Mouse (Mus musculus) adipocyte (in vitro differentiated cells): ENCODE results near the gene Rbl1.
"Not testable (repeated sequence)": the region's sequence is repeated elsewhere in the genome, so short reads cannot be mapped to it uniquely, and the experiment has no call there.

Experiments
- DNase-seq: peaks from one replicate; pipeline ENCODE4 v3.0.0-alpha.2; 2016; ENCODE audit warnings: low spot score

The Rbl1 gene

DNA sequence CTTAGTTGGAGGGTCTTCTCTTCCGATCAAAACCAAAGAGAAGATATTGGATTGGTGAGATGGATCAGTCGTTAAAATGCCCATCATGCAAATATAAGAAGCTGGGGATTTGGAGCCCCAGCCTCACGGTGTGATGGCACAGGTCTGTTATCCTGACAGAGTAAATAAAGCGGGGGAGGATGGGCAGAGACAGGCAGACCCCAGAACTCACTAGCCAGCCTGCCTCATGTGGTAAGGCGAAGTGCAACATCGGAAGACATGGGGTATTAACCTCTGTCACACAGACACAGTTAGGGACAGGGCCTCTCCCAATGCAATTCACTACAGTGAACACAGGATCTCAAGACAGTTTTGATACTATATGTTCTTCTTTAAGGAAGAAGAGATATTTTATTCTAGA, 33.7 kb downstream of the Rbl1 start:
- DNase-seq: no peak

DNA sequence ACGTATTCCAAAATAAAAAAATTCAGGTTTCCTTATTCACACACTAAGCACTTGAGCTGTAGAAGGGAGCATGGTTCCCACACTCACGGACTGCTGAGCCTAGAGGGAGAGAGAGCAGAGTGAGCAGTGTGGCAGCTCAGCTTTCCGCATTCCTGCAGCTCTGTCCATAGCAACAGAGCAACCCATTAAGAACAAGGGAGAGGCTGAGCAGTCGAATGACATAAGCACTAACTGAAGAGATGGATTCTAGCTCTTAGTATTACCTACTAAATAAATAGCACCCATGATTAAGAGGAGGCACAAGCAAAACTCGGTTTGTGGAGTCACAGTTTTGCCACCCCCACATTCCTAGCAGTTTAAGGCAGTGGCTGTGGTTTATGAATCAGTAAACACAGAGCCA, 34.2 kb downstream of the Rbl1 start:
- no peak for DNase-seq

DNA sequence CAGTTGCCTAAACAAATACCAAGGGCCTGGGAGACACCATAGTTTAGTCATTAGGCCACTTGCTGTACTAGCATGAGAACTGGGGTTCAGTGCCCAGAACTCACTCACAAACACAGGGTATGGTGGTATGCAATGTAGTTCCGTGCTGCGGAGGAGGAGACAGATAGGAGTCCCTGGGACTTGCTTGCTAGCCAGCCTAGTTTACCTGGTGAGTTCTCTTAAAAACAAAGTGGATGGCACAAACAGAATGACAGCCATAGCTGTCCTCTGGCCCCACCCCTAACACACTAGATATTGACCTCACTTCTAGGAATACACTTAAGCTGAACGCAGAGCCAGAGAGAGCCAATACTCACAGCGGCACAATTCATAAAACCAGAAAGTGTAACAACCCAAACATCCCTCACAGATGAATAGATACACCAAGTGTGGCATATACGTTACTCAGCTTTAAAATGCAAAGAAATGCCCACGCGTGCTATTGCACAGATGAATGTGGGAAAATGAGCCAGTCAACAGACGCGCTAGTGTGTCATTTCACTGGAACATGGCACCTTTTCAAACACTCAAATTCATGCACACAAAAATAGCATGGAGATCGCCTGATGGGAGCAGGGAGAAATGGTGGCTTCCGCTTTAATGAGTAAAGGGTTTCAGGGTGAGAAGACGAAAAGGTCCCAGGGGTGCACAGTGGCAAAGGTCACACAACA, 37.8 kb downstream of the Rbl1 start:
- no peak for DNase-seq

DNA sequence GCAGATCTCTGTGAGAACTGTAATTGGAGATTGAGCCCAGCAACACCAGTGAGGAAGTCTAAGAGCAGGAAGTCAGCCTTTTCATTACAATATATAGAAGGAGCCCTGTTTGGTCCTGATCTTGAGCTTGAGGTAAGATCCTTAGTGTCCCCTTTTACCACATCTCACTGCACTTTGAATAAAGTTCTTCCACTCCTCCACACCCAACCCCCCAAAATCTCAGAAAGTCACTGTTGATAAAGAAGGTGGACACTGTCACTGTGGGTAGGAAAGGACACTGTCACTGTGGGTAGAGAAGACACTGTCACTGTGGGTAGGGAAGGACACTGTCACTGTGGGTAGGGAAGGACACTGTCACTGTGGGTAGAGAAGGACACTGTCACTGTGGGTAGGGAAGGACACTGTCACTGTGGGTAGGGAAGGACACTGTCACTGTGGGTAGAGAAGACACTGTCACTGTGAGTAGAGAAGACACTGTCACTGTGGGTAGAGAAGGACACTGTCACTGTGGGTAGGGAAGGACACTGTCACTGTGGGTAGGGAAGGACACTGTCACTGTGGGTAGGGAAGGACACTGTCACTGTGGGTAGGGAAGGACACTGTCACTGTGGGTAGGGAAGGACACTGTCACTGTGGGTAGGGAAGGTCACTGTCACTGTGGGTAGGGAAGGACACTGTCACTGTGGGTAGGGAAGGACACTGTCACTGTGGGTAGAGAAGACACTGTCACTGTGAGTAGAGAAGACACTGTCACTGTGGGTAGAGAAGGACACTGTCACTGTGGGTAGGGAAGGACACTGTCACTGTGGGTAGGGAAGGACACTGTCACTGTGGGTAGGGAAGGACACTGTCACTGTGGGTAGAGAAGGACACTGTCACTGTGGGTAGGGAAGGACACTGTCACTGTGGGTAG, 38.8 kb downstream of the Rbl1 start:
- not testable (repeated sequence) for DNase-seq

DNA sequence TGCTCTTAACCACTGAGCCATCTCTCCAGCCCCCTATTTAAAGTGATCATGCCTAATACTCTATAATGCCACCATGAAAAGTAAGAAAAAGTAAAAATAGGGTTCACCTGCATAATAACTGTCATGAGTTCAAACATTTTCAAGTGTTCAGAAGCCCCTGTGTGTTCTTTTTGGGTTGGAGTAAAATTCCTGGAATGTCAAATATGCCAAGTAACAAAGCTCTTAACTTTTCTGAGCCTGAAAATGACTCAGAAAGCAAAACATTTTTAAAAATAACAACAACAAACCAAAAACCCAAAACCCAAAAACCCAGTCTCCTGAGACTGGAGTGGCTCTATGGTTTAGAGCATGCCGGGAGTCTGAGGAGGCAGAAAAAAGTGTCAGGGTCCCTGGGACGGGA, 40.2 kb downstream of the Rbl1 start:
- no peak for DNase-seq

DNA sequence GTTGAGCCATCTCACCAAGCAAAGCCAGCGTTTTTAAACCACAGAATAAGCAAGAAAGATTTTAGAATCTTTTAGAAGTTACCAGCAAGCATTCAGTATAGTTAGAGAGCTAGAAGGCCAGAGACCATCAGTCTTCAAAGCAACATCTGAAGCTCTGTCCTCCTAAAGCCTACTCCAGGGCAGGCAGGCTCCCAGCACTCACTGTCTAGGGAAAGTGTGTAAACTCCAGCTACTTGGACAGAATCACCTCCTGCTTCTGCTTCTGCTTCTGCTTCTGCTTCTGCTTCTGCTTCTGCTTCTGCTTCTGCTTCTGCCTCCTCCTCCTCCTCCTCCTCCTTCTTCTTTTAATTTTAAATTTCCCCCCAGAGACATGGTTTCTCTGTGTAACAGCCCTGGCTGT, 48.3 kb downstream of the Rbl1 start:
- no peak for DNase-seq

DNA sequence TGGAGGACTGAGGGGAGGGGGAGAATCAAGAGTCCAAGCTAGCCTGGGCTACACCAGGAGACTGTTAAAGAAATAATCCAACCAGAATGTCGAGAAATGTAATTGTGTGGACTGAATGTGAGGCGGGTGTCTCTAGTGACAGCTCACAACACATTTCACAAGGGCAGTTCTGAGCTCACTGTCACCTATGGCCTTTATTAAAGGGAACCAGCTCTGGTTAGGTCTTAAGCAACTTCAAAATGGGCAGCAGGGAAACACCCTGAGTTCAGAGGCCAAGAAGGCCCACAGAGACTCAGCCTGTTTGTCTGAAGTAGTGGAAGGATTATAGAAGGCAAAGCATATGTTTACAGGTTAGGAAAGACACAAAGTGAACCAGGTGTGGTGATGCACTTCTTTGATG, 51.1 kb downstream of the Rbl1 start:
- DNase-seq: peak; percentile 84

DNA sequence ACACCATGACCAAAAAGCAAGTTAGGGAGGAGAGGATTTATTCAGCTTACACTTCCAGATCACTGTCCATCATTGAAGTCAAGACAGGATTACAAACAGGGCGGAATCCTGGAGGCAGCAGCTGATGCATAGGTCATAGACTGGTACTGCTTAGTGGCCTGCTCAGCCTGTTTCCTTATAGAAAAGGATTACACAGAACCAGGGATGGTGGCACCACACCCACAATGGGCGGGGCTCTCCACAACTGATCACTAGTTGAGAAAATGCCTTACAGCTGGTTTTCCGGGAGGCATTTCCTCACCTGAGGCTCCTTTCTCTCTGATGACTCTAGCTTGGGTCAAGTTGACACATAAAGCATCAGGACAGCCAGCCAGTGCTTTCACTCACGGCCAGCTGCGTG, 55.9 kb downstream of the Rbl1 start:
- no peak for DNase-seq

DNA sequence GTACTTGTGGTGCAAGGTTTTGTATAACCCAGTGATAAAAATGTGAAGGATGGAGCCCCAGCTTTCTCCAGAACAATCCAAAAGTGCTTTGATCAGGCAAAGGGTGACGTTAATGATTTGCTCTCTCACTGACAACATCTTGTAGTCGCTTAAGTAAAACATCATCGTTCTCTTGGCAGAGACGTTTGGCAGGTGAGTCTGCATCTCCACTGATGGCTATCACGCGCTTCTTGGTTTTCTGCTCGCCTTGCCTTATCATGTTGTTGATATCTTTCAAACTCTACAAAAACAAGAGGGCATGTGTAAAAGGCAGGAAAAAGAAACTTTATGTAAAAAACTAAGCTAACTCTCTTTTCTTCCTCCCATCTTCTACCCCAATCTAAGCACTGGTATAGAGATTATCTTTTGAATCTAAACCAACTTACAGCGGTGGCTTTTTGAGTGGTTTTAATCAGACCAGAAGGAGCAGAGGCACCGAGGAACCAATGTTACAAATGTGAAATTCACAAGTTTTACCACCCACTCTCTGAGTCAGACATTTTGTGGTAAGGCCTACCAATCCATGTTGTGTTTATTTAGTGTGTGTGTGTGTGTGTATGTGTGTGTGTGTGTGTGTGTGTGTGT, 56.8 kb downstream of the Rbl1 start:
- peak; percentile 44 for DNase-seq

DNA sequence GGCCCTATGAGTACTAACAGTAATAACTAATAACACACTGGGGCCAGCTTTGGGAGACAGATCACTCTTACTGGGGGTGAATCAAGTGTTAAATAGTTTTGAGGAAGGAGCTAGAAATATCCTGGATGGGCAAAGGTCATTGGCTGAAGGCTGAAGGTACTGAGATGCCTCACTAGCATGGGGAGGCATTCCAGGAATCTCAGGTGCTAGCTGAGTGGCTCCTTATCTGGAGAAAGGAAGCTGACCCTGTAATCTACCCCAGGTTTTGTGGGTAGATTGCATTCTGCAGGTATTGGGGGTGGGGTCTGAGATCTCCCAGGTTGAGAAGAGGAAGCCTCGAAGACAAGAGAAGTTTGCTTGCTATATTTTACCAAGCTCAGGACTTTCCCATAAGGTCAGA, 59.2 kb downstream of the Rbl1 start:
- DNase-seq: no peak

DNA sequence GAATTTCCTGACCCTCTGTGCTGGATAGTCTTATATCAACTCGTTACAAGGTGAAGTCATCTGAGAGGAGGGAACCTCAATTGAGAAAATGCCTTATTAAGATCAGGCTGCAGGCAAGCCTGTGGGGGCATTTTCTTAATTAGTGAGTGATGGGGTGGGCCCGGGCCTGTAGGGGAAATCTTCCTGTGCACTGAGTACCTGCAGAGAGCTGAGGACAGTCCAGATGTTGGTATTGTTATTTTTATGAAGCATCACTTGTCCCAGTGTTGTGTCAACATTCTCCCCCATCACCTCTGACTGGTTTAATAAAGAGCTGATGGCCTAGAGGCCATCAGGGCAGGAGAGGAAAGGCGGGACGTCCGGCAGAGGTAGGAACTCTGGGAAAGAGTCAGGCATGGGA, 60.2 kb downstream of the Rbl1 start:
- DNase-seq: no peak

DNA sequence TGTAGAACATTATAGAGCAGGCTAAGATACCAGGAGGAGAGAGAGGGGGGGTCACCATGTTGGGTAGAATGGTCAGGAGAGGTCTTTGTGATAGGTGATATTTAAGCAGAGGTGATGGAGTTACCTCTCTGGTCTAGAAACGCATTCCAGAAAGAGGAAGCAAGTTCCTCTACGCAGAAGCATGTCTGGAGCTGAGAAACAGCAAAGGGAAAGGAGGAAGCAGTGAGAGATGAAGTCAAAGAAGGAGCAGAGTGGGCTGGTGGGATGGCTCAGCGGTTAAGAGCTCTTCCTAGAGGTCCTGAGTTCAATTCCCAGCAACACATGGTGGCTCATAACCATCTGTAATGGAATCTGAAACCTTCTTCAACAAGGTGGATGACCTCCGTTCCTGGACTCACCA, 62.4 kb downstream of the Rbl1 start:
- no peak for DNase-seq

DNA sequence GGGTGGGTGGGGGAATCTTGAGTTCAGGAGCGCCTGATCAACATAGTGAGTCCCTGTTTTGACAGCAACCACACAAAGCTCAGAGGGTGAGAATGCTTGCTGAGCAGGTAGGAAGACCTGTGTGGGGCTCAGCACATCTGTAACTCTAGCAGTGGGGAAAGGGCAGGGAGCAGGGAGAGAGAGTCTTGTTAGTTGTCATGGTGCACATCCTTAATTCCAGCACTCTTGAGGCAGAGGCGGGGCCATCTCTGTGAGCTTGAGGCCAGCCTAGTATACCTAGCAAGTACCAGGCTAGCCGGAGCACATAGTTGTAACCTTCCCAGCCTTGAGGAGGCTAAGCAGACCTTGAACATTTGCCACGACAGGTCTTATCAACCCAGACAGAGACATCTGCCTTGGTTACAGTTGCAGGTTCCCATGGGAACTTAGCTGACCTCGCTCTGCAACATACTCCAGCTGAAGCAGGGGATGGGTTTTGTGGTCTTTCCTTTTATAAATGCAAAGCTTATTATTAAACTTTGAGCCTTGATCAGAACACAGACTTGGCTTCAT, 65.0 kb downstream of the Rbl1 start:
- DNase-seq: no peak

DNA sequence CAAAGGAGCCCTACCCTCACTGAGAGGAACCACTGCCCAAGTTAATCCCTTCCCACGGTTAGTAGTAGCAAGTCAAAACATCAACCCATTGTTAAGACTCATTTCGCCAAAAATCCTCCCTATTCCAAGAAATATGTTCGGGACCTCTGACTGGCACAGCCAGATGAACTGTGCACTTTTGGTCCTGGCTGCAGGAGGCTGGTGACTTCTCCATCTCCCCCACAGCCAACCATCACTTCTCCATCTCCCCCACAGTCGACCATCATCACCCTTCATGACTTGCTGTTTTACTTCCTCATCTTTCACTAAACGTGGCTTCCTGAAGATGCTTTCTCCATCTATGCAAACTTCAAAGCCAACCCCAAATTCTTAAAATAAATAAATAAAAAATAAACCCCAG, 65.5 kb downstream of the Rbl1 start:
- no peak for DNase-seq

DNA sequence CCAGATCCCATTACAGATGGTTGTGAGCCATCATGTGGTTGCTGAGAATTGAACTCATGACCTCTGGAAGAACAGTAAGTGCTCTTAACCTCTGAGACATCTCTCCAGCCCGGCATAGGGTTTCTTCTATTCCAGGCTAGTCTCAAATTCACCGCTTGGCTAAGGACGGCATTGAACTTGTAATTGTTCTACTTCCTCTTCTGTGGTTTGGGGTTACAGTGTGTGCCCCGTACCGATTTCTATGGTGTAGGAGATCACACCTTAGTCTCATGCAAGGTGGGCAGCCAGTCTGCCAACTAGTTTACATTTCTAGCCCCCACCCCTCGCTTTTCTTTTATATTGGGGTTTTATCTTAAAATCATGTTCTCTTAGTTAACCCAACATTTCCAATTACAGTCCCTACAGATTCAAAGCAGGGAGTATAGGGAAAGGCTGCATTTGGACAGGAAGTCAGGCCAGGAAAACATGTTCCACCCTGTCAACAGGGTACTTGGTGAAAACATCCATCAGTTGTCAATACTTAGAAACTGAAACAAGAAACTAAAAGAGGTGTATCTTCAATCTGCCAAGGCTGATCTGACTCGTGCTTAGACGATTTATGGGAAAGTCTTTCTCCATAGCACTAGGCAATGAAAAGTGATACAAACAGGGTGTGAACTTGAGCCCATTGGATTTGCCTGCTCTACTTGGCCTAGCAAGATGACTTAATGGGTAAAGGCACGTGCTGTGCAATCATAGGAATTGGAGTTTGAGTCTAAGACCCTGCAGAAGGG, 66.2 kb downstream of the Rbl1 start:
- DNase-seq: peak; percentile 41

DNA sequence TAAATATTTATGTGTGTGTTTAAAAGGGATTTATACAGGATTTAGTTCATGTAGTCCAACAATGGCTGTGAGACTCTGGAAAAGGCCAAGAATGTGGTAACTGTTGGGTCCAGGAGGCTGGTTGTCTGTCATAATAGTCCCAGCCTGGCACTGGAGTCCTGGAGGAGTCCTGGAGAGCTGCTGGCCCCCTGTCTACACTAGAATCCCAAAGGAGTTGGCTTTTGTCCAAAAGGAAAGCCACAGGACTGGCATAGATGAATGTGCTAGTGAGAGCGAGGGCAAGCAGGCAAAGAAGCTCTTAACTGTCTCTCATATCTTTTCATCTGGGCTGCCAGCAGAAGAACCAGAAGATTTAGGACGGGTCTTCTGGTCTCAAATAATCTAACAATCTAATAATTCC, 67.7 kb downstream of the Rbl1 start:
- DNase-seq: peak; percentile 87

DNA sequence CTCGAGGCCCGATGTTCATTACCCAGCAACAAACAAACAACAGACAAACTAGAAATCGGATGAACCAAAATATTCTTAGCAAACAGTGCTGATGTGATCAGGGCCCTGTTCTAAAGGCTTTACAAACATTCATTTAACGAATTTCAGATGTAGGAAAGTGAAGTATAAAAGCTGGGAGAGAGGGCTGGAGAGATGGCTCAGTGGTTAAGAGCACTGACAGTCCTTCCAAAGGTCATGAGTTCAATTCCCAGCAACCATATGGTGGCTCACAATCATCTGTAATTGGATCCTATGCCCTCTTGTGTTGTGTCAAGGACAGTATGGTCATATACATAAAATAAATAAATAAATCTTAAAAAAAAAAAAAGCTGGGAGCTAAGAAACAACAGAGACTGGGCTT, 68.2 kb downstream of the Rbl1 start:
- peak; percentile 43 for DNase-seq

DNA sequence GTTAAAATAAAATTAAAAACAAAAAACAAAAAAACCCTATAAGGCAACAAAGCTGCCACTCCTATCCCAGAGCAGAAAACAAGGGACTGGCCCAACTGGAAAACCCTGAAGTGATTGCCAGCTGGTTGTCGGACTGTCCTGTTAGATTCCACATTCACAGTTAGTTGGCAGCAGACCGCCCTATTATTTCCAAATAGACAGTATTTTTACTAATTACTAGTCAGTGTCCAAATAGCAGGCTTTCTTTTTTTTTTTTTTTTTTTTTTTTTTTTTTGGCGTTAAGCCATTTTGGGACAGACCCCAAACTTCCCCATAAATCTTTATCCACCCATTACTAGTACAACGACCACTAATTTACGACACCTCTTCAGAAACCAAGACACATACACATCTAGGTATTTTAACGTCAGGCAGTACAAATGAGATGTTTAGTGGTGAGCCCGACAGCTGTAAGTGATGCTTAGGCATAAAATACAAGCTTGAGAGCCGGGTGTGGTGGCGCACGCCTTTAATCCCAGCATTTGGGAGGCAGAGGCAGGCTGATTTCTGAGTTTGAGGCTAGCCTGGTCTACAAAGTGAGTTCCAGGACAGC, 68.7 kb downstream of the Rbl1 start:
- peak; percentile 32 for DNase-seq

DNA sequence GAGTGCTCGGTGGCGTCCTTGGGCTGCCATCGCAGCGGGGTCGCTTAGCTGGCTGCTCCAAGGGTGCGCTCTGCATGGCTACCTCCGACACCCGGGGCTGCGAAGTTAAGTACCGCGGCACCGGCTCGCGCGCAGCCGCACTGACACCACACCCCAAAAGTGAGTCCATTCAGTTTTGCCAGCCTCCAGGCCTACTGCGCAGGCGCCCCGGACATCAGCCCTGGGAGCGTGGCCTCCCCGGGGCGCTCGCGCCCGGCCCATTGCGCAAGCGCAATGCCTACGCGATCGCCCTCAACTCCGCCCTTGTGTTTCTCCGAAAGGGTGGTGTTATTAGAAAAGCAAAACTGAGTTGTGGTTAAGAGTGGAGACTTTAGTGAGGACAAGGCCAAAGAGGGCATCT, 69.3 kb downstream of the Rbl1 start, which contains the start of gene Samhd1:
Samhd1 (minus strand) TSS at position 252 of the 400 bp plus-strand sequence.
- DNase-seq: peak; percentile 98

DNA sequence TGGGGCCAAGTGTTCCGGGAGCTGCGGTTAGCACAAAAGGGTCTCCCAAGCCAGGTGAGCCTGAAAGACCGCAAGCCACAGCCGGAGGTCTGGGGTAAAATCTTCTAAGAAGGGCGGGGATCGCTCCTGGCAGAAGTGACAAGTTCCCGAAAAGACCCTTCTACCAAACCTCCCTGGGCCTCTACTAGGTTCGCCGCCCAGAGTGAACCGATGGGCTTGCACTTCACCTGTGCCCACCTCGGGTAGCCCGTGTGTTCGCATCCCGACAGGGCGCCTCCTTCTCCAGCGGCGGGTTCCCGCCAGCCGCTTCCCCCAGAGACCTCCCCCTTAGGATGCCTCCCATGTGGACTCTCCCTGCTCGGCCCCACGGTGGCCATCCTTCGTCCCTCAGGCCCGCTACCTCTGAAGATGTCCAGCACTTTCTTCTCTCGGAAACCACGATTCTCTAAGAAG, 69.8 kb downstream of the Rbl1 start:
- DNase-seq: no peak

DNA sequence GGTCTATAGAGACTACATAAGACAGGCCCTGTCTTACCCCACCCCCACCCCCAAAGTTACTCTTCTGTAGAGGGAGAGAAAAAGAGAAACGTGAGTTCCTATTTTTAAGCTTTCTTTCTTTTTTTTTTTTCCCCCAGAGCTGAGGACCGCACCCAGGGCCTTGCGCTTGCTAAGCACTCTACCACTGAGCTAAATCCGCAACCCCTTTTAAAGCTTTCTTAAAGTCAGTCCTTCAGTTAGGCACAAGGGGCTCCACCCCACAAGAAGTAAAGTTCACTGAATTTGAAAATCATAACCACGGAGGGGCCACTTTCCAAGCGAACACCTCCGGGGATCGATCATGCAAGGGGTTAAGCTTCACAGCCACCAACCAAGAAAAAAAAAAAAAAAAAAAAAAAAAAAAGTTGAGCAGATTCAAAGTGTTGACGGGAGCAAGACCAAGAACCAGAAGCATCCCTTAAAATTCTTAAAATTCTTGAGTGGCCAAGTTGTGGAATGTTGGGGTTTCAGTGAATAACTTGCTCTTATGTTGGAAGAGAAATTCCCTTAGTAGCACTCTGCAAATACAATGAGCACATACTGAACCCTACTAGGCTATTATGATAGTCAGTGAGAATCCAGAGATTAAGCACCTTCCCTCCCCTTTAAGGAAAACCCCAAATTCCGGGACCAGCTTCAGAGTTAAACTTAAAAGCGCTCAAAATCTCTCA, 70.4 kb downstream of the Rbl1 start:
- peak; percentile 40 for DNase-seq
